ENCODE assay signal across 11 mouse cellular contexts in genomic region chr11:102156786-102157089, GRCm38 (mm10). TPM values are rescaled to one million over a fixed set of nuclear protein-coding genes. Genes with fewer than 3 reads are reported as not detected.
DNase-seq lines count a peak whose midpoint lies in the region; ATAC-seq lines count a peak whose summit lies in the region.
"Had no signal": no experiment of that assay in that cellular context is flagged by ENCODE, and none has a peak within 500 bp of the region (broad histone marks: within the 10 kb centered on the region; RNA-seq: fewer than 3 reads in every experiment).

No protein-coding gene starts in this region.

- no peak overlapping the region for H3K27ac ChIP-seq in hindbrain, embryonic 14.5 days
- no peak overlapping the region for H3K27ac ChIP-seq in hindbrain, embryonic 11.5 days (ENCODE audit: low read depth, low read length)
- H3K27ac ChIP-seq in embryonic facial prominence, embryonic 10.5 days (replicated peaks): no peak overlapping the region
- H3K27ac ChIP-seq in forebrain, embryonic 15.5 days (replicated peaks): no peak overlapping the region
- H3K27ac ChIP-seq in midbrain, embryonic 12.5 days (replicated peaks): no peak overlapping the region

- no peaks in the 10 kb centered on the region for H3K27me3 ChIP-seq in hindbrain, embryonic 14.5 days (ENCODE audit: control insufficient read depth, insufficient read depth, low read length)
- no peaks in the 10 kb centered on the region for H3K27me3 ChIP-seq in hindbrain, embryonic 11.5 days (ENCODE audit: control insufficient read depth, insufficient read depth, low read length)
- no peaks in the 10 kb centered on the region for H3K27me3 ChIP-seq in embryonic facial prominence, embryonic 10.5 days (replicated peaks; ENCODE audit: low read depth, poor library complexity, severe bottlenecking)
- no peaks in the 10 kb centered on the region for H3K27me3 ChIP-seq in forebrain, embryonic 15.5 days
- no peaks in the 10 kb centered on the region for H3K27me3 ChIP-seq in midbrain, embryonic 12.5 days

- peak overlapping the region; percentile 92; the same call in 1 of the 2 replicates for H3K4me2 ChIP-seq in hindbrain, embryonic 14.5 days (replicated peaks)
- no peak overlapping the region for H3K4me2 ChIP-seq in hindbrain, embryonic 11.5 days (replicated peaks; ENCODE audit: low read depth, low read length)
- 0 out of 2 replicates have a peak overlapping the region, but pooled peaks have one; percentile 79 for H3K4me2 ChIP-seq in forebrain, embryonic 15.5 days (replicated peaks)
- H3K4me2 ChIP-seq in midbrain, embryonic 12.5 days (replicated peaks): 0 out of 2 replicates have a peak overlapping the region, but pooled peaks have one; percentile 89

- no peak overlapping the region for H3K4me3 ChIP-seq in hindbrain, embryonic 14.5 days (replicated peaks; ENCODE audit: low read length)
- H3K4me3 ChIP-seq in hindbrain, embryonic 11.5 days (ENCODE audit: low read depth, low read length): no peak overlapping the region
- peak overlapping the region; percentile 78 for H3K4me3 ChIP-seq in embryonic facial prominence, embryonic 10.5 days
- H3K4me3 ChIP-seq in forebrain, embryonic 15.5 days: peak overlapping the region; percentile 80; the same call in 1 of the 2 replicates
- H3K4me3 ChIP-seq in midbrain, embryonic 12.5 days: no peak overlapping the region

- peaks cover 22% of the 10 kb centered on the region for H3K36me3 ChIP-seq in hindbrain, embryonic 14.5 days (replicated peaks; ENCODE audit: control insufficient read depth, insufficient read depth)
- H3K36me3 ChIP-seq in hindbrain, embryonic 11.5 days (ENCODE audit: control insufficient read depth, insufficient read depth, low read length): no peaks in the 10 kb centered on the region
- H3K36me3 ChIP-seq in embryonic facial prominence, embryonic 10.5 days (replicated peaks): peaks cover 43% of the 10 kb centered on the region
- peaks cover 21% of the 10 kb centered on the region for H3K36me3 ChIP-seq in forebrain, embryonic 15.5 days
- peaks cover 30% of the 10 kb centered on the region for H3K36me3 ChIP-seq in midbrain, embryonic 12.5 days

- H3K9ac ChIP-seq in hindbrain, embryonic 14.5 days: no peak overlapping the region
- no peak overlapping the region for H3K9ac ChIP-seq in hindbrain, embryonic 11.5 days (ENCODE audit: low read depth, low read length)
- H3K9ac ChIP-seq in forebrain, embryonic 15.5 days (replicated peaks): 0 out of 2 replicates have a peak overlapping the region, but pooled peaks have one; percentile 75
- H3K9ac ChIP-seq in midbrain, embryonic 12.5 days (replicated peaks): no peak overlapping the region

- peak; percentile 43; the same call in 1 of the 2 replicates for ATAC-seq in hindbrain, embryonic 14.5 days (ENCODE audit: low FRiP score)
- ATAC-seq in hindbrain, embryonic 11.5 days (ENCODE audit: low FRiP score): no peak; the same call in 1 of the 2 replicates
- 0 out of 2 replicates have a peak, but pooled peaks have one; percentile 17 for ATAC-seq in forebrain, embryonic 15.5 days (replicated peaks)
- 0 out of 2 replicates have a peak, but pooled peaks have one; percentile 2 for ATAC-seq in midbrain, embryonic 12.5 days (ENCODE audit: low FRiP score, low read depth)

- H3K9me3 ChIP-seq in hindbrain, embryonic 14.5 days (ENCODE audit: control insufficient read depth, low read length): no peaks in the 10 kb centered on the region
- no peaks in the 10 kb centered on the region for H3K9me3 ChIP-seq in hindbrain, embryonic 11.5 days (ENCODE audit: control insufficient read depth, low read length)
- no peaks in the 10 kb centered on the region for H3K9me3 ChIP-seq in embryonic facial prominence, embryonic 10.5 days
- no peaks in the 10 kb centered on the region for H3K9me3 ChIP-seq in forebrain, embryonic 15.5 days
- no peaks in the 10 kb centered on the region for H3K9me3 ChIP-seq in midbrain, embryonic 12.5 days

- H3K4me1 ChIP-seq in hindbrain, embryonic 14.5 days (replicated peaks; ENCODE audit: control insufficient read depth, insufficient read depth, low read length): peaks cover 9% of the 10 kb centered on the region; the same call in 1 of the 2 replicates
- H3K4me1 ChIP-seq in hindbrain, embryonic 11.5 days (replicated peaks; ENCODE audit: control insufficient read depth, insufficient read depth, low read length): no peaks in the 10 kb centered on the region
- peaks cover 12% of the 10 kb centered on the region for H3K4me1 ChIP-seq in embryonic facial prominence, embryonic 10.5 days
- peaks cover 12% of the 10 kb centered on the region for H3K4me1 ChIP-seq in forebrain, embryonic 15.5 days
- peaks cover 13% of the 10 kb centered on the region for H3K4me1 ChIP-seq in midbrain, embryonic 12.5 days

- DNase-seq in hindbrain, embryonic 14.5 days (ENCODE audit: low spot score): no peak
- DNase-seq in hindbrain, embryonic 11.5 days (ENCODE audit: low spot score): no peak
- no peak for DNase-seq in embryonic facial prominence, embryonic 10.5 days (ENCODE audit: low spot score)
- no peak for DNase-seq in ovary, postnatal 14 days (ENCODE audit: low spot score)
- no peak for DNase-seq in thymus, postnatal 25 days
- no peak for DNase-seq in adrenal gland, adult 2 months

- WGBS in hindbrain, embryonic 14.5 days: 10% methylated on average over 1 of the region's 1 CpGs
- WGBS in hindbrain, embryonic 11.5 days: 8% methylated on average over 1 of the region's 1 CpGs
- WGBS in embryonic facial prominence, embryonic 10.5 days: 8% methylated on average over 1 of the region's 1 CpGs
- 17% methylated on average over 1 of the region's 1 CpGs for WGBS in forebrain, embryonic 15.5 days
- 9% methylated on average over 1 of the region's 1 CpGs for WGBS in midbrain, embryonic 12.5 days

RNA-seq across cellular contexts. Expression of gene Tmem101, which starts 0.5 kb away (rescaled TPM):
- polyA plus RNA-seq in hindbrain, embryonic 14.5 days (2014; fragmentation: Nextera tagmentation; extraction: Ambion mirVana): 32.7 and 35.0 TPM in 2 replicates
- 33.2 and 34.4 TPM in 2 replicates for polyA plus RNA-seq in hindbrain, embryonic 11.5 days (2014; fragmentation: Nextera tagmentation; extraction: Ambion mirVana)
- 35.0 and 38.0 TPM in 2 replicates for polyA plus RNA-seq in embryonic facial prominence, embryonic 10.5 days (2016; fragmentation: Nextera tagmentation; extraction: Ambion mirVana)
- polyA plus RNA-seq in forebrain, embryonic 15.5 days (2015; fragmentation: Nextera tagmentation; extraction: Ambion mirVana): 37.4 and 41.6 TPM in 2 replicates
- polyA plus RNA-seq in midbrain, embryonic 12.5 days (2016; fragmentation: Nextera tagmentation; extraction: Ambion mirVana): 33.9 and 38.5 TPM in 2 replicates
- 10 to 100 TPM in 1 of 2 experiments, 1 to 10 TPM in 1; 7.9 to 16.5 TPM for total RNA-seq in adrenal gland, adult 2 months (2021)
- 23.9 and 26.8 TPM in 2 replicates for polyA plus RNA-seq in adrenal gland, adult 2 months (2012; rRNA removed)

RNA-seq across cellular contexts. Expression of gene Nags, which starts 11.4 kb away (rescaled TPM):
- 0.09 TPM in 1 of 2 replicates, not detected in the other for polyA plus RNA-seq in hindbrain, embryonic 14.5 days (2014; fragmentation: Nextera tagmentation; extraction: Ambion mirVana)
- 0.14 TPM in 1 of 2 replicates, not detected in the other for polyA plus RNA-seq in hindbrain, embryonic 11.5 days (2014; fragmentation: Nextera tagmentation; extraction: Ambion mirVana)
- polyA plus RNA-seq in embryonic facial prominence, embryonic 10.5 days (2016; fragmentation: Nextera tagmentation; extraction: Ambion mirVana): not detected in 2 replicates
- 0.10 and 0.14 TPM in 2 replicates for polyA plus RNA-seq in forebrain, embryonic 15.5 days (2015; fragmentation: Nextera tagmentation; extraction: Ambion mirVana)
- not detected in 2 replicates for polyA plus RNA-seq in midbrain, embryonic 12.5 days (2016; fragmentation: Nextera tagmentation; extraction: Ambion mirVana)
- 1 to 10 TPM in 1 of 2 experiments, under 1 TPM in 1; 0.29 to 1.8 TPM for total RNA-seq in adrenal gland, adult 2 months (2021)
- 0.34 and 1.1 TPM in 2 replicates for polyA plus RNA-seq in adrenal gland, adult 2 months (2012; rRNA removed)
- polyA plus RNA-seq: heart, postnatal 0 days had no signal

RNA-seq across cellular contexts. Expression of gene Lsm12, which starts 28.4 kb away (rescaled TPM):
- polyA plus RNA-seq in hindbrain, embryonic 14.5 days (2014; fragmentation: Nextera tagmentation; extraction: Ambion mirVana): 78.6 and 81.9 TPM in 2 replicates
- polyA plus RNA-seq in hindbrain, embryonic 11.5 days (2014; fragmentation: Nextera tagmentation; extraction: Ambion mirVana): 76.0 and 80.1 TPM in 2 replicates
- polyA plus RNA-seq in embryonic facial prominence, embryonic 10.5 days (2016; fragmentation: Nextera tagmentation; extraction: Ambion mirVana): 145 and 155 TPM in 2 replicates
- polyA plus RNA-seq in forebrain, embryonic 15.5 days (2015; fragmentation: Nextera tagmentation; extraction: Ambion mirVana): 114 and 118 TPM in 2 replicates
- polyA plus RNA-seq in midbrain, embryonic 12.5 days (2016; fragmentation: Nextera tagmentation; extraction: Ambion mirVana): 112 and 119 TPM in 2 replicates
- 100 to 1,000 TPM in 1 of 2 experiments, 10 to 100 TPM in 1; 82.6 to 108 TPM for total RNA-seq in adrenal gland, adult 2 months (2021)
- 35.8 and 40.1 TPM in 2 replicates for polyA plus RNA-seq in adrenal gland, adult 2 months (2012; rRNA removed)

RNA-seq across cellular contexts. Expression of gene G6pc3, which starts 32.7 kb away (rescaled TPM):
- polyA plus RNA-seq in hindbrain, embryonic 14.5 days (2014; fragmentation: Nextera tagmentation; extraction: Ambion mirVana): 39.9 and 42.3 TPM in 2 replicates
- polyA plus RNA-seq in hindbrain, embryonic 11.5 days (2014; fragmentation: Nextera tagmentation; extraction: Ambion mirVana): 28.8 and 31.9 TPM in 2 replicates
- 38.2 and 39.6 TPM in 2 replicates for polyA plus RNA-seq in embryonic facial prominence, embryonic 10.5 days (2016; fragmentation: Nextera tagmentation; extraction: Ambion mirVana)
- 21.5 and 23.7 TPM in 2 replicates for polyA plus RNA-seq in forebrain, embryonic 15.5 days (2015; fragmentation: Nextera tagmentation; extraction: Ambion mirVana)
- polyA plus RNA-seq in midbrain, embryonic 12.5 days (2016; fragmentation: Nextera tagmentation; extraction: Ambion mirVana): 27.6 and 29.7 TPM in 2 replicates
- total RNA-seq in adrenal gland, adult 2 months (2021): 100 to 1,000 TPM; 140 to 149 TPM
- 254 and 297 TPM in 2 replicates for polyA plus RNA-seq in adrenal gland, adult 2 months (2012; rRNA removed)

RNA-seq across cellular contexts. Expression of gene Pyy, which starts 49.1 kb away (rescaled TPM):
- 4.3 and 4.4 TPM in 2 replicates for polyA plus RNA-seq in hindbrain, embryonic 14.5 days (2014; fragmentation: Nextera tagmentation; extraction: Ambion mirVana)
- 1.7 and 2.7 TPM in 2 replicates for polyA plus RNA-seq in hindbrain, embryonic 11.5 days (2014; fragmentation: Nextera tagmentation; extraction: Ambion mirVana)
- polyA plus RNA-seq in embryonic facial prominence, embryonic 10.5 days (2016; fragmentation: Nextera tagmentation; extraction: Ambion mirVana): 0.32 and 0.49 TPM in 2 replicates
- not detected in 2 replicates for polyA plus RNA-seq in forebrain, embryonic 15.5 days (2015; fragmentation: Nextera tagmentation; extraction: Ambion mirVana)
- not detected in 2 replicates for polyA plus RNA-seq in midbrain, embryonic 12.5 days (2016; fragmentation: Nextera tagmentation; extraction: Ambion mirVana)
- total RNA-seq in adrenal gland, adult 2 months (2021): not detected
- not detected in 2 replicates for polyA plus RNA-seq in adrenal gland, adult 2 months (2012; rRNA removed)
- total RNA-seq: common myeloid progenitor, adult 5-6 weeks had no signal
- polyA plus RNA-seq: heart, postnatal 0 days; limb, embryonic 11.5 days had no signal

Comparison
In these comparisons a context has a peak if more than half of its experiments do, and no peak if none do; other contexts are left out.
1. H3K4me3 ChIP-seq: peak in embryonic facial prominence, embryonic 10.5 days (single experiment) and forebrain, embryonic 15.5 days (single experiment); none in hindbrain, embryonic 14.5 days (single experiment), hindbrain, embryonic 11.5 days (single experiment) and midbrain, embryonic 12.5 days (single experiment).